Mouse (Mus musculus) CH12.LX (cell line): ENCODE measurements around the gene Grtp1. TPM values are rescaled to one million over a fixed set of nuclear protein-coding genes. Genes with fewer than 3 reads are reported as not detected.

Experiments
- DNase-seq: peaks from one replicate; pipeline ENCODE4 v3.0.0-alpha.2; 2013; ENCODE audit errors: extremely low read depth
- H3K27ac ChIP-seq: 2 replicates; pipeline ENCODE4 v1.5.1; 2012; ENCODE audit warnings: low read depth, mild to moderate bottlenecking, control low read depth, moderate library complexity; ENCODE audit not compliant: insufficient read depth
- H3K27me3 ChIP-seq: replicated peaks from 2 replicates; pipeline ENCODE3; 2012; ENCODE audit warnings: inconsistent platforms
- H3K36me3 ChIP-seq, 2 experiments: replicated peaks in 1 of 2; 2 replicates each; pipeline versions ENCODE3 to v1.6.1; 2012; ENCODE audit warnings: inconsistent platforms in 1 of 2, low read length in 1 of 2, mild to moderate bottlenecking in 1 of 2, mixed read lengths in 1 of 2, moderate library complexity in 1 of 2; ENCODE audit not compliant: control insufficient read depth in 1 of 2, insufficient read depth in 1 of 2
- H3K4me1 ChIP-seq, 2 experiments: 2 replicates each; pipeline ENCODE4 v1.6.1; 2012; ENCODE audit warnings: inconsistent platforms in 1 of 2, moderate library complexity in 1 of 2; ENCODE audit not compliant: insufficient read depth in 2 of 2, control insufficient read depth in 1 of 2
- H3K4me2 ChIP-seq: 2 replicates; pipeline ENCODE4 v1.6.1; 2012; ENCODE audit warnings: low read depth, mild to moderate bottlenecking, control low read depth; ENCODE audit not compliant: poor library complexity, insufficient read depth, severe bottlenecking
- H3K4me3 ChIP-seq, 3 experiments: fragments of 150-350 bp in 1 of 3; sonication (generic) in 1 of 3; replicated peaks in 1 of 3; 2 replicates each; pipeline versions ENCODE3 to v1.5.1; 2011 to 2012; ENCODE audit warnings: low read depth in 2 of 3, low read length in 2 of 3, mild to moderate bottlenecking in 2 of 3, moderate library complexity in 2 of 3, control low read depth in 1 of 3, improper control_type of control experiment in 1 of 3, inconsistent platforms in 1 of 3, mixed read lengths in 1 of 3; ENCODE audit not compliant: poor library complexity in 1 of 3
- H3K79me2 ChIP-seq: replicated peaks from 2 replicates; pipeline ENCODE4 v1.6.1; 2012; ENCODE audit warnings: mild to moderate bottlenecking, moderate library complexity; ENCODE audit not compliant: control insufficient read depth, poor library complexity, insufficient read depth, severe bottlenecking; ENCODE audit errors: extremely low read depth
- H3K9ac ChIP-seq: 2 replicates; pipeline ENCODE4 v1.6.1; 2012; ENCODE audit warnings: low read depth, mild to moderate bottlenecking, control low read depth, moderate library complexity; ENCODE audit not compliant: insufficient read depth
- H3K9me3 ChIP-seq: replicated peaks from 2 replicates; pipeline ENCODE3; 2012; ENCODE audit warnings: low read length, inconsistent platforms, mixed read lengths
- CHD1 ChIP-seq: IDR thresholded peaks from 2 replicates; pipeline ENCODE4 v1.6.1; 2012; ENCODE audit warnings: low read depth, low read length, improper control_type of control experiment, inconsistent platforms
- EP300 ChIP-seq: IDR thresholded peaks from 2 replicates; pipeline ENCODE4 v1.6.1; 2011; ENCODE audit warnings: low read length, improper control_type of control experiment
- ETS1 ChIP-seq: conservative IDR thresholded peaks from 2 replicates; pipeline ENCODE4 v1.6.1; 2012; ENCODE audit warnings: low read depth, mild to moderate bottlenecking, inconsistent platforms, low read length, improper control_type of control experiment, moderate library complexity
- GABPA ChIP-seq: IDR thresholded peaks from 2 replicates; pipeline ENCODE4 v1.6.1; 2012; ENCODE audit warnings: low read depth, low read length, improper control_type of control experiment, inconsistent platforms; ENCODE audit not compliant: insufficient replicate concordance
- IRF4 ChIP-seq: IDR thresholded peaks from 2 replicates; pipeline ENCODE4 v1.6.1; 2014; ENCODE audit warnings: low read depth, mild to moderate bottlenecking, inconsistent platforms, low read length, improper control_type of control experiment
- JUND ChIP-seq: conservative IDR thresholded peaks from 2 replicates; pipeline ENCODE4 v1.6.1; 2011; ENCODE audit warnings: low read depth, low read length, improper control_type of control experiment
- KAT2A ChIP-seq: IDR thresholded peaks from 2 replicates; pipeline ENCODE4 v1.6.1; 2012; ENCODE audit warnings: low read length, improper control_type of control experiment, inconsistent platforms; ENCODE audit not compliant: insufficient replicate concordance
- MAX ChIP-seq: IDR thresholded peaks from 2 replicates; pipeline ENCODE4 v1.6.1; 2011; ENCODE audit warnings: low read length, improper control_type of control experiment
- MXI1 ChIP-seq: IDR thresholded peaks from 2 replicates; pipeline ENCODE4 v1.6.1; 2011; ENCODE audit warnings: mild to moderate bottlenecking, low read depth, low read length, improper control_type of control experiment
- MYC ChIP-seq: IDR thresholded peaks from 2 replicates; pipeline ENCODE4 v1.6.1; 2011; ENCODE audit warnings: low read depth, mild to moderate bottlenecking, improper control_type of control experiment, low read length
- NELFE ChIP-seq: IDR thresholded peaks from 2 replicates; pipeline ENCODE4 v1.6.1; 2011; ENCODE audit warnings: low read depth, low read length, improper control_type of control experiment
- NRF1 ChIP-seq: IDR thresholded peaks from 2 replicates; pipeline ENCODE4 v1.6.1; 2014; ENCODE audit warnings: low read depth, mild to moderate bottlenecking, inconsistent platforms, low read length, improper control_type of control experiment, moderate library complexity
- POLR2A ChIP-seq: IDR thresholded peaks from 2 replicates; pipeline ENCODE4 v1.6.1; 2011; ENCODE audit warnings: low read depth, mild to moderate bottlenecking, improper control_type of control experiment, low read length
- POLR2AphosphoS2 ChIP-seq: IDR thresholded peaks from 2 replicates; pipeline ENCODE4 v1.6.1; 2011; ENCODE audit warnings: low read depth, low read length, improper control_type of control experiment
- RAD21 ChIP-seq: IDR thresholded peaks from 2 replicates; pipeline ENCODE4 v1.6.1; 2011; ENCODE audit warnings: low read depth, mild to moderate bottlenecking, low read length, improper control_type of control experiment, moderate library complexity
- RCOR1 ChIP-seq: conservative IDR thresholded peaks from 2 replicates; pipeline ENCODE4 v1.6.1; 2012; ENCODE audit warnings: low read depth, mild to moderate bottlenecking, inconsistent platforms, low read length, improper control_type of control experiment
- SIN3A ChIP-seq: IDR thresholded peaks from 2 replicates; pipeline ENCODE4 v1.6.1; 2012; ENCODE audit warnings: low read length, improper control_type of control experiment, inconsistent platforms
- SMC3 ChIP-seq: IDR thresholded peaks from 2 replicates; pipeline ENCODE4 v1.6.1; 2011; ENCODE audit warnings: low read depth, low read length, improper control_type of control experiment
- TCF12 ChIP-seq: IDR thresholded peaks from 2 replicates; pipeline ENCODE4 v1.6.1; 2014; ENCODE audit warnings: low read depth, mild to moderate bottlenecking, inconsistent platforms, low read length, improper control_type of control experiment
- USF2 ChIP-seq: conservative IDR thresholded peaks from 2 replicates; pipeline ENCODE4 v1.6.1; 2011; ENCODE audit warnings: low read depth, low read length, improper control_type of control experiment
- ZKSCAN1 ChIP-seq: IDR thresholded peaks from 2 replicates; pipeline ENCODE4 v1.6.1; 2012; ENCODE audit warnings: low read depth, inconsistent platforms, low read length, improper control_type of control experiment, borderline replicate concordance
- dilution Hi-C: fragments of 300-500 bp; cut with MboI; formaldehyde crosslinking; loops from 2 replicates; pipeline ENCODE4 v1.14.3; 2020; ENCODE audit warnings: low sequenced_read_pairs; ENCODE audit not compliant: extremely low pct_unique_long_range_greater_than_20kb, extremely low pct_ligation_motif_present
- in situ Hi-C: fragments of 300-500 bp; cut with MboI; formaldehyde crosslinking; loops from 3 replicates; pipeline ENCODE4 v1.14.3; 2019; ENCODE audit warnings: low sequenced_read_pairs, low pct_ligation_motif_present, low pct_unique_long_range_greater_than_20kb, mixed read lengths
- polyA plus RNA-seq: library from polyadenylated mRNA; unstranded; fragments of >175 nt; gene quantifications from 2 replicates; pipeline ENCODE4 v1.2.1, GENCODE M21; 2012; ENCODE audit warnings: low read depth; ENCODE audit not compliant: insufficient read length
- total RNA-seq, 2 experiments: library from RNA; depleted of rRNA; stranded (reverse); fragments of 300-350 nt in 1 of 2; fragments of >200 nt in 1 of 2; gene quantifications; 2 replicates each; pipeline ENCODE4 v1.2.3; 2012 to 2014

The Grtp1 gene
- total and polyA plus RNA-seq, 3 experiments, result 0.04 to 0.13 TPM; not detected in 1

- no peak overlapping the region for H3K4me2 ChIP-seq
- dilution Hi-C loops (no loop called here), in situ Hi-C loops (no loop called here)
- no peaks in the 10 kb centered on the region for H3K79me2 ChIP-seq
- no peaks in the 10 kb centered on the region for H3K36me3 ChIP-seq
- H3K9me3 ChIP-seq, result no peaks in the 10 kb centered on the region
- no peak for DNase-seq
- no peaks in the 10 kb centered on the region for H3K4me1 ChIP-seq
- H3K4me3 ChIP-seq, result no peak overlapping the region
- TF ChIP-seq KAT2A (no peak), GABPA (no peak), RCOR1 (no peak), MYC (no peak), ZKSCAN1 (no peak), RAD21 (no peak), SMC3 (no peak), NRF1 (no peak)
- no peak overlapping the region for H3K27ac ChIP-seq
- no peak overlapping the region for H3K9ac ChIP-seq
- H3K27me3 ChIP-seq, result peaks cover 92% of the 10 kb centered on the region
These were observed 11.6 kb downstream of the Grtp1 start for GRCm38 (mm10) chr8:13188857-13189256.

GRCm38 (mm10) chr8:13188052-13188555, 12.3 kb downstream of the Grtp1 start:
- H3K36me3 ChIP-seq, result no peaks in the 10 kb centered on the region
- H3K9me3 ChIP-seq, result no peaks in the 10 kb centered on the region
- no peak overlapping the region for H3K27ac ChIP-seq
- in situ Hi-C loops, result no loop called here
- H3K4me2 ChIP-seq, result no peak overlapping the region
- no peaks in the 10 kb centered on the region for H3K79me2 ChIP-seq
- no peak for TF ChIP-seq EP300
- TF ChIP-seq POLR2AphosphoS2, result no peak
- TF ChIP-seq CHD1, result no peak
- no peak for TF ChIP-seq MAX
- no peak for TF ChIP-seq NELFE
- TF ChIP-seq TCF12, result no peak
- TF ChIP-seq MXI1, result no peak
- no peak for TF ChIP-seq ETS1
- no peak for TF ChIP-seq POLR2A
- TF ChIP-seq SIN3A, result no peak
- TF ChIP-seq NRF1, result no peak
- no peak for TF ChIP-seq IRF4
- TF ChIP-seq JUND, result no peak
- no peak for TF ChIP-seq ZKSCAN1
- TF ChIP-seq USF2, result no peak
- dilution Hi-C loops, result no loop called here
- no peak overlapping the region for H3K9ac ChIP-seq
- H3K27me3 ChIP-seq, result peaks cover 93% of the 10 kb centered on the region
- DNase-seq, result no peak
- no peaks in the 10 kb centered on the region for H3K4me1 ChIP-seq
- no peak overlapping the region for H3K4me3 ChIP-seq
